Mouse (Mus musculus): ENCODE data around the gene Ssc4d. TPM values are rescaled to one million over a fixed set of nuclear protein-coding genes. Genes with fewer than 3 reads are reported as not detected.
A peak's percentile ranks its signal among the peaks of the same experiment; 100 is the strongest.

The Ssc4d gene
- polyA plus RNA-seq (2012; rRNA removed) = 2.3 and 2.8 TPM in 2 replicates
- polyA plus RNA-seq (2014; fragmentation: Nextera tagmentation; extraction: Ambion mirVana) = 1.5 and 2.1 TPM in 2 replicates

DNA sequence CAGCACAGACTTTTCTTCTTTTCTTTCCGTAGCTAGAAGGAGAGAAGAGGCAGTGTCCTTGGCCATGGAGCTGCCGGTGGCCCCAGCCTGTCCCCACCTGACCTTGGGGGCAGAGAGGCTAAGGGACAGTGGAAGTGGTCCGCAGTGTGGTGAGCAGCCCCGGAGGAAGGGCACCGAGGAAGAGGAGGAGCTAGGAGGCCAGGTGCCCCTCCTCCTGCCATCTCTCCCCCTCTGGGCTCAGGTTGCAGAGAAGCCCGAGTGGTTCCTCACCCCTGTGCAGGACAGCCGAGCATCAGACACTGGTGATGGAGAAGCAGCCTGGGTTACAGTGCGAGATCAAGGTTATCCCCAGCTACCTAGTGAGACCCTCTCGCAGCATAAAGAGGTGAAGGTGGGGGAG lies at the start of gene Ssc4d:
Ssc4d (minus strand) TSS at position 167 of the 400 bp plus-strand sequence.
- TF ChIP-seq CTCF (IDR thresholded peaks at IDR 0.05; ENCODE audit: low read depth) = no peak
- TF ChIP-seq EP300 (IDR thresholded peaks at IDR 0.05; ENCODE audit: low read depth) = no peak
- Histone ChIP-seq H3K27ac (no peak within 1 kb of the TSS), H3K4me1 (replicated peaks; ENCODE audit: control insufficient read depth in 2 of 2, insufficient read depth in 2 of 2, low read length in 1 of 2) (peaks cover 4 to 8% of the 10 kb centered on the region in 2 experiments), H3K36me3 (replicated peaks; ENCODE audit: control insufficient read depth, insufficient read depth, low read depth) (no peaks in the 10 kb centered on the region), H3K4me2 (ENCODE audit: low read depth) (no peak within 1 kb of the TSS), H3K4me3 (ENCODE audit: insufficient read depth in 1 of 2, low read depth in 2 of 2, low read length in 2 of 2) (no peak within 1 kb of the TSS), H3K9ac (replicated peaks) (no peak within 1 kb of the TSS), H3K9me3 (ENCODE audit: control insufficient read depth, low read length) (no peaks in the 10 kb centered on the region), H3K27me3 (ENCODE audit: control insufficient read depth, insufficient read depth, low read length) (no peaks in the 10 kb centered on the region)
- no peak for ATAC-seq (ENCODE audit: insufficient read depth)
- no peak for DNase-seq (ENCODE audit: low read depth in 3 of 3, low spot score in 3 of 3)
- 23% methylated on average over 9 of the region's 9 CpGs for WGBS (ENCODE audit: insufficient replicate concordance)

DNA sequence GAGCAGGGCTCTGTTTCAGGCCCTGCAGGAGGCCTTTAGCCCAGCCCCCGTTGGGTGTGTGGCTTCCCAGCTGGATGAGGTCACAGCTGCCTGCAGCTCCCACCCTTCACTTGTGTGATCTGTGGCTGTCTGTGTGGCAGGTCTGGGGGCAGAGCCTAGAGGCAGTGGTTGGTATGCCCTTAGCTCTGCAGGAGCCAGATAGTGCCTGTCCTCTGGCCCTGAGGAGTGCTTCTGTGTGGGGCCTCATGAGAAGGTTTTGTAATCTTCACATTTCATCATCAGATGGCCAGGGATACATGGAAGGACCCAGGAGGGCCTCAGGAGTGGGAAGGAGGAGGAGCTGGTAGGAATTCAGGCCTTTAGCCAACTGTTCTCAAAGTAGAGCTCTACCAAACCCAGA lies 45.6 kb upstream of the Ssc4d start:
- H3K27ac ChIP-seq = no peak overlapping the region
- 18% methylated on average over 1 of the region's 1 CpGs for WGBS (ENCODE audit: insufficient replicate concordance)
- no peaks in the 10 kb centered on the region for H3K36me3 ChIP-seq (replicated peaks; ENCODE audit: control insufficient read depth, insufficient read depth, low read depth)
- no peaks in the 10 kb centered on the region for H3K27me3 ChIP-seq (ENCODE audit: control insufficient read depth, insufficient read depth, low read length)
- no peak for TF ChIP-seq EP300 (IDR thresholded peaks at IDR 0.05; ENCODE audit: low read depth)
- no peak for TF ChIP-seq CTCF (IDR thresholded peaks at IDR 0.05; ENCODE audit: low read depth)
- H3K4me3 ChIP-seq (ENCODE audit: insufficient read depth in 1 of 2, low read depth in 2 of 2, low read length in 2 of 2) = no peak overlapping the region
- no peaks in the 10 kb centered on the region for H3K9me3 ChIP-seq (ENCODE audit: control insufficient read depth, low read length)
- H3K4me2 ChIP-seq (ENCODE audit: low read depth) = no peak overlapping the region
- ATAC-seq (ENCODE audit: insufficient read depth) (peak; percentile 59; the same call in 1 of the 2 replicates), DNase-seq (ENCODE audit: low read depth in 3 of 3, low spot score in 3 of 3) (no peak)
- no peak overlapping the region for H3K9ac ChIP-seq (replicated peaks)
- no peaks in the 10 kb centered on the region; a peak in 1 of 4 replicates for H3K4me1 ChIP-seq (replicated peaks; ENCODE audit: control insufficient read depth in 2 of 2, insufficient read depth in 2 of 2, low read length in 1 of 2)

DNA sequence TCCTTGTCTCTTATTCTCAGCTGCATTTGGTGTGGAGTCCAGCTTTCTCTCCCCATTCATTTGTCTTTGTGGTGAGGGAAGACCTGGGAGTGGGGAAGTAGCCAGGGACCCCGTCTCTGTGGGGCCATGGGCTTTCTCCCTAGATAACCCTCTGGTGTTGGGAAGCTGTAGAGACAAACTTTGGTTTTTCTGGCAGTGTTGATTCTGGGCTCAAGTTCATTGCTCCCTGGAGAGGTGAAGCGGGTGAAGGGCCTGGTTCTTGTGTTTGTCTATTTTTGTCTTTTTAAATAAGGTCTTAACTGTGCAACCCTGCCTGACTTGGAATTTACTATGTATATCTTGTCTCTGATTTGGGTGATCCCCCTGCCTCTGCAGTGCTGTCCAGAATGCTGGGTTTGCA lies 44.4 kb upstream of the Ssc4d start:
- no peaks in the 10 kb centered on the region for H3K9me3 ChIP-seq (ENCODE audit: control insufficient read depth, low read length)
- ATAC-seq (ENCODE audit: insufficient read depth) (no peak), DNase-seq (ENCODE audit: low read depth in 3 of 3, low spot score in 3 of 3) (no peak)
- WGBS (ENCODE audit: insufficient replicate concordance) = 58% methylated on average over 2 of the region's 2 CpGs
- no peaks in the 10 kb centered on the region; a peak in 1 of 4 replicates for H3K4me1 ChIP-seq (replicated peaks; ENCODE audit: control insufficient read depth in 2 of 2, insufficient read depth in 2 of 2, low read length in 1 of 2)
- no peak overlapping the region for H3K4me3 ChIP-seq (ENCODE audit: insufficient read depth in 1 of 2, low read depth in 2 of 2, low read length in 2 of 2)
- H3K4me2 ChIP-seq (ENCODE audit: low read depth) = no peak overlapping the region
- H3K9ac ChIP-seq (replicated peaks) = no peak overlapping the region
- TF ChIP-seq EP300 (IDR thresholded peaks at IDR 0.05; ENCODE audit: low read depth) (no peak), CTCF (IDR thresholded peaks at IDR 0.05; ENCODE audit: low read depth) (no peak)
- H3K27ac ChIP-seq = no peak overlapping the region
- no peaks in the 10 kb centered on the region for H3K27me3 ChIP-seq (ENCODE audit: control insufficient read depth, insufficient read depth, low read length)
- no peaks in the 10 kb centered on the region for H3K36me3 ChIP-seq (replicated peaks; ENCODE audit: control insufficient read depth, insufficient read depth, low read depth)

DNA sequence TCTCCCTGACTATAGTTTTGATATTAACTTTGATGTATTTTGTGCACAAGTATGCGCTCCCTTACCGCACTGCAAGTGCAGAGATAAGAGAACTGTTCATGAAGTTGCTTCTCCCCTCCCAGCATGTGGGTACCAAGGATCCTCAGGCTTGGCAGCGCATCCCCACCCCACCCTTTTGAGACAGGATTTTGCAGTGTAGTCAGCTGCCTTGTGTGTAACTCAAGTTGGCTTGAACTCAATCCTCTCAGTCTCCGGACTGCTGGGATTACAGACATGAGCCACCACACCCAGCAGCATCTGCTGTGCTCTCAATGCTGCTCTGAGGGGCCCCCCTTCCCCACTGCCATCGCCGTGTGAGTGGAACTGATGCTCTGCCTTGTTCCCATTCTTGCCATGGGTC lies 42.9 kb upstream of the Ssc4d start:
- no peak overlapping the region for H3K4me2 ChIP-seq (ENCODE audit: low read depth)
- no peaks in the 10 kb centered on the region for H3K36me3 ChIP-seq (replicated peaks; ENCODE audit: control insufficient read depth, insufficient read depth, low read depth)
- H3K4me1 ChIP-seq (replicated peaks; ENCODE audit: control insufficient read depth in 2 of 2, insufficient read depth in 2 of 2, low read length in 1 of 2) = no peaks in the 10 kb centered on the region; a peak in 1 of 4 replicates
- H3K27ac ChIP-seq = no peak overlapping the region
- no peaks in the 10 kb centered on the region for H3K27me3 ChIP-seq (ENCODE audit: control insufficient read depth, insufficient read depth, low read length)
- no peak overlapping the region for H3K9ac ChIP-seq (replicated peaks)
- H3K4me3 ChIP-seq (ENCODE audit: insufficient read depth in 1 of 2, low read depth in 2 of 2, low read length in 2 of 2) = no peak overlapping the region
- no peak for ATAC-seq (ENCODE audit: insufficient read depth)
- no peak for TF ChIP-seq CTCF (IDR thresholded peaks at IDR 0.05; ENCODE audit: low read depth)
- no peak for TF ChIP-seq EP300 (IDR thresholded peaks at IDR 0.05; ENCODE audit: low read depth)
- H3K9me3 ChIP-seq (ENCODE audit: control insufficient read depth, low read length) = no peaks in the 10 kb centered on the region
- WGBS (ENCODE audit: insufficient replicate concordance) = 53% methylated on average over 6 of the region's 6 CpGs
- no peak for DNase-seq (ENCODE audit: low read depth in 3 of 3, low spot score in 3 of 3)

DNA sequence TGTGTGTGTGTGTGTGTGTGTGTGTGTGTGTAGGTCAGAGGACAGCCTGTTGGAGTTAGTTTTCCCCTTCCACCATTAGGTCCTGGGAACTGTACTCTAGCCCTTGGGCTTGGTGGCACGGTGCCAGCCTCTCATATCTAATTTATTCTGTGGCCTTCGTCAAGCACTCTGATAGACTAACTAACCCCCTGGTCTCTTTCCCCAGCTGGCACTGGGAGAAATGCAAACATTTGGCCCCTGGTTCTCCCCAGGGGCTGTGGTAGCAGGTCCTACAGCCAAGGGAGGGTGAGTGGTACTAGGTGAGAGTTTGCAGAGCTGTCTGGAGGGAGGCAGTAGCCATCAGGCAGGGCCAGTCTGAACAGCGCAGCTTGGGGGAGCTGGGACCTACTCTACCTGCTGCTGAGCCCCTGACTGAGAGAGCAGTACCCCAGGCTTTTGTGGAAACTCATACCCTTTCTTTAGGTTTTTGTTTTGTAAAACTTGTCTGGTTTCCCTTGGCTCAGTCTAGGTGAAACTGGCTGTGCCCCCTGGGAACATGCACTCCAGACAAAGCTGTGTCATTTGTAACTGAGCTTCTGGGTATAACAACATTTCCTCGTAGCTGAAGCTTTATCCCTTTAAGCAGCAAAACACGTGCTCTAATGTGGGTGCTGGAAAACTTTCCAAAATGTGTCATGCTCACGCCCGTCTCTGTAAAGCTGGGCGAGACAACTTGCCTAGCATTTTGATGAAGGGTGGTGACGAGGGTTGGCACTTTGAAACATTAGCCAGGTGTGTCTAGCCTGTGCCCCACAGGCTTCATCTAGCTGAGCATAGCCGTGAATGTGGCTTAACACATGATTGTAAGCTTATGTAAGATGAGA lies 41.9 kb upstream of the Ssc4d start:
- H3K27ac ChIP-seq = no peak overlapping the region
- no peaks in the 10 kb centered on the region for H3K27me3 ChIP-seq (ENCODE audit: control insufficient read depth, insufficient read depth, low read length)
- WGBS (ENCODE audit: insufficient replicate concordance) = 66% methylated on average over 10 of the region's 10 CpGs
- no peaks in the 10 kb centered on the region for H3K9me3 ChIP-seq (ENCODE audit: control insufficient read depth, low read length)
- H3K4me1 ChIP-seq (replicated peaks; ENCODE audit: control insufficient read depth in 2 of 2, insufficient read depth in 2 of 2, low read length in 1 of 2) = no peaks in the 10 kb centered on the region; a peak in 1 of 4 replicates
- no peak for TF ChIP-seq EP300 (IDR thresholded peaks at IDR 0.05; ENCODE audit: low read depth)
- no peak for TF ChIP-seq CTCF (IDR thresholded peaks at IDR 0.05; ENCODE audit: low read depth)
- no peak overlapping the region for H3K9ac ChIP-seq (replicated peaks)
- DNase-seq (ENCODE audit: low read depth in 3 of 3, low spot score in 3 of 3) (no peak), ATAC-seq (ENCODE audit: insufficient read depth) (no peak)
- no peaks in the 10 kb centered on the region for H3K36me3 ChIP-seq (replicated peaks; ENCODE audit: control insufficient read depth, insufficient read depth, low read depth)
- no peak overlapping the region for H3K4me2 ChIP-seq (ENCODE audit: low read depth)
- no peak overlapping the region for H3K4me3 ChIP-seq (ENCODE audit: insufficient read depth in 1 of 2, low read depth in 2 of 2, low read length in 2 of 2)

Measured in liver, embryonic 14.5 days (tissue).